Mouse (Mus musculus) adrenal gland, adult 2 months (tissue): Measurements from ENCODE around the gene Ptges. TPM values are rescaled to one million over a fixed set of nuclear protein-coding genes. Genes with fewer than 3 reads are reported as not detected.
"Not testable (repeated sequence)": the region's sequence is repeated elsewhere in the genome, so short reads cannot be mapped to it uniquely, and the experiment has no call there.

ENCODE experiments used
- DNase-seq: peaks from one replicate; pipeline ENCODE4 v3.0.0; 2021
- long read RNA-seq: library from polyadenylated mRNA; stranded (forward); transcript quantifications from one replicate; pipeline ENCODE4 v2.0.0, GENCODE M21; 2021
- polyA plus RNA-seq: library from polyadenylated mRNA; depleted of rRNA; stranded (reverse); fragments of >200 nt; gene quantifications from 2 replicates; pipeline ENCODE4 v1.2.3, GENCODE M21; 2012; rRNA removed
- total RNA-seq, 2 experiments: library from RNA; stranded (reverse); gene quantifications; 2 replicates each; pipeline ENCODE4 v1.2.3; 2021

Gene Ptges
- total RNA-seq (10 to 100 TPM; 25.4 to 34.1 TPM), polyA plus RNA-seq (37.9 and 73.5 TPM in 2 replicates)
- long read RNA-seq, transcript Ptges-202 (3 exons, 3,647 nt), result major isoform, 14 of 18 reads
- long read RNA-seq, partial matches to known transcripts, result 0 of 18 reads
- long read RNA-seq, other reads (novel, unspliced or antisense), result 4 of 18 reads

GRCm38 (mm10) chr2:30929483-30930045 is at the start of gene Ptges:
Gene Ptges, minus strand, starts transcription at chr2:30929863.
- peak; percentile 89 for DNase-seq

GRCm38 (mm10) chr2:30967352-30968327 is 38.0 kb upstream of the Ptges start, which contains the start of gene Tor1a:
Gene Tor1a, minus strand, starts transcription at chr2:30967933.
- peak; percentile 93 for DNase-seq

GRCm38 (mm10) chr2:30966826-30967225 is 37.2 kb upstream of the Ptges start:
- DNase-seq, result no peak

- DNase-seq, result no peak
Measured at GRCm38 (mm10) chr2:30965627-30966026, 36.0 kb upstream of the Ptges start.

- DNase-seq, result peak; percentile 70
Measured at GRCm38 (mm10) chr2:30962570-30963254, 33.0 kb upstream of the Ptges start.

GRCm38 (mm10) chr2:30959856-30960255 is 30.2 kb upstream of the Ptges start:
- DNase-seq, result peak; percentile 70

- DNase-seq, result no peak
Measured at GRCm38 (mm10) chr2:30958726-30959125, 29.1 kb upstream of the Ptges start.

- DNase-seq, result no peak
Measured at GRCm38 (mm10) chr2:30957511-30957910, 27.8 kb upstream of the Ptges start.

- no peak for DNase-seq
Measured at GRCm38 (mm10) chr2:30954797-30955196, 25.1 kb upstream of the Ptges start.

- DNase-seq, result peak; percentile 89
Measured at GRCm38 (mm10) chr2:30952824-30953490, 23.3 kb upstream of the Ptges start, which contains the start of gene Tor1b. Gene Tor1b, plus strand, starts transcription at chr2:30952959.

- no peak for DNase-seq
Measured at GRCm38 (mm10) chr2:30952457-30952823, 22.8 kb upstream of the Ptges start.

GRCm38 (mm10) chr2:30942603-30943011 is 12.9 kb upstream of the Ptges start:
- peak; percentile 71 for DNase-seq

- not testable (repeated sequence) for DNase-seq
Measured at GRCm38 (mm10) chr2:30942116-30942515, 12.5 kb upstream of the Ptges start.

- DNase-seq, result no peak
Measured at GRCm38 (mm10) chr2:30941586-30941985, 11.9 kb upstream of the Ptges start.

- no peak for DNase-seq
Measured at GRCm38 (mm10) chr2:30938574-30938991, 8.9 kb upstream of the Ptges start.

GRCm38 (mm10) chr2:30937731-30938130 is 8.1 kb upstream of the Ptges start:
- DNase-seq, result no peak

GRCm38 (mm10) chr2:30936808-30937207 is 7.1 kb upstream of the Ptges start:
- no peak for DNase-seq

GRCm38 (mm10) chr2:30933917-30934450 is 4.3 kb upstream of the Ptges start:
- DNase-seq, result peak; percentile 75

- DNase-seq, result no peak
Measured at GRCm38 (mm10) chr2:30933032-30933431, 3.4 kb upstream of the Ptges start.

GRCm38 (mm10) chr2:30931922-30932321 is 2.3 kb upstream of the Ptges start:
- DNase-seq, result no peak

GRCm38 (mm10) chr2:30930846-30931245 is 1.2 kb upstream of the Ptges start:
- DNase-seq, result not testable (repeated sequence)
